Mouse (Mus musculus) v-Abl transformed pro-B cells (cell line): ENCODE measurements at regions not wholly inside any gene's neighbourhood (a gene's known extent, or its start where the extent isn't known, plus 50 kb on each side); places are given as distances from the start of the nearest gene placed in this dataset.

Experiments
- in situ Hi-C, 2 experiments: fragments of 400-800 bp; cut with MboI; formaldehyde crosslinking; loops; one replicate each; pipeline ENCODE4 v1.15.1; 2025; ENCODE audit not compliant: unreplicated experiment in 2 of 2

GRCm38 (mm10) chr16:29977011-29977410 lies 87.2 kb upstream of the Hes1 start:
- in situ Hi-C loops = no loop called here

DNA sequence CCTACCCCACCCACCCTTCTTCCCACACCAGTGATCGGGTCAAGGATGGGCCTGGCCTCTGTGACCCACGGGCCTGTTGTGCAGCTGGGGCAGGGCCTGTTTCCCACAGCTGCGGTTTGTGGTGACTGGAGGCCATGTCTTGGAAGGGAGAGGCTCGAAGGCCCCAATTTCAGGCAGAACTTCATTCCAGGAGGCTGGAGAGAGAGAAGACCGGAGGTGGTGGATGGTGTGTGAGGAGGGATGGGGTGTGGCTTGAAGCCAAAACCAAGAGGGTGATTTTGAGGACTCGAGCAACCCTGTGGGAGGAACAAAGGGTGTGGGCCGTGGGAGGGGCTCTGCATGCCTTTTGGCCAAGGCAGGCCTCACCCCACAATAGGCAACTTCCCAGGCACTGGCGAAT lies 86.5 kb upstream of the Hes1 start:
- in situ Hi-C loops = no loop called here

GRCm38 (mm10) chr16:29979066-29979465 lies 85.1 kb upstream of the Hes1 start:
- in situ Hi-C loops = no loop called here

DNA sequence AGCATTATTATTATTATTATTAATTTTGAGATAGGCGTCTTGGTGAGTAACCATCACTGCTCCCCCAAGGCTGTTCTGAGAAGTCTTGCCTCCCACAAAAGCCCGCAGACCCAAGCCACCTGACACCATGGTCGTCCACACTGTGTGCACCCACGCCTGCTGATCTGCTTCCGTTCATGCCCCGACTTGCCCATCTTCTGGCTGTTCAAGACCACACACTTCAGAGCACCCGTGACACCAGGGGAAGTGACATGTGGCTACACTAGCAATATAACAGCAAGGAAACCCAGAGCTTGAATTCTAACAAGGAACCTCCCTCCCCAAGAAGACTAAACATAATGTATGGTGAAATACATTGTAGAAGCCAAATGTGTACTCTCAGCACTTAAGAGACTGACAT lies 82.6 kb upstream of the Hes1 start:
- in situ Hi-C loops = no loop called here

DNA sequence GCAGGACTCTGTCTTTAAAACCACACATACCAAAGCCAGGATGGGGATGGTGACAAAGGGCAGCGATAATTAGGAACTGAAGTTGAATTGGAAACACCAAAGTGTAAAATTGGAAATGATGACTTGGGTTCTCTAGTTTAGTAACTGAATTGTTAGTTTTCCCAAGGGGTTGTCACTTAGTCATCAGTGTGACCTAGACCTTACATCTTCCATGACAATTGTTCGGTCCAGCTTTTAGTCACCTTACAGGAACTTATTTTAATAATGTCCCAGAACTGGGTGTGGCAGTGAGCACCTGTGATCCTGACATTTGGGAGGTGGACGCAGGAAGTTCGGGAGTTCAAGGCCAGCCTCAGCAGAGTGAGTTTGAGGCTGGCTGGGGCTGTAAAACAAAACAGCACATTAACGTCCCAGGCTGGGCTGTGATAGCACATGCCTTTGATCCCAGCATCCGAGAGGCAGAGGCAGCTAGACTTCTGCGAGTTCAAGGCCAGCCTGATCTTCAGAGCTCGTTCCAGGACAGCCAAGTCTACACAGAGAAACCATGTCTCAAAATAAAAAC lies 81.9 kb upstream of the Hes1 start:
- in situ Hi-C loops = no loop called here

DNA sequence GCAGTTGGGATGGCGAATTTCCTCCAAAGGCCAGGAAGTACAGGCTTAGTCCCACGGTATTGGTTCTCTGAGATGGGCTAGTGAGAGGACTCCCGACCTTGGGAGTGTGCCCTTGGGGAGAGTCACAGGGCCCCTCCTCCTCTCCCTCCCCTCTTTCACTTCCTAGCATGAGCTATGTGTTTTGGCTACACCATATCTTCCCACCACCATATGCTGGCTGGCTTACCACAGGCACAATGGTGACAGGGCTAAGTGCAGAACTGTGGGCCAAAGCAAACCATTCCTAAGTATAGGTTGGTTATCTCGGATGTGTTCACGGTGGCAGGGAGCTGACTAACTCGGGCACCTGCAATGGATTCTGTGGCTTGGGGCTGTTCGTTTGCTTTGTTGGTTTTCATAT lies 81.0 kb upstream of the Hes1 start:
- in situ Hi-C loops = no loop called here

- in situ Hi-C loops = no loop called here
These were observed 78.9 kb upstream of the Hes1 start for GRCm38 (mm10) chr16:29985126-29985931.

GRCm38 (mm10) chr16:29987595-29987994 lies 76.6 kb upstream of the Hes1 start:
- in situ Hi-C loops = no loop called here

- in situ Hi-C loops = no loop called here
These were observed 76.2 kb upstream of the Hes1 start for GRCm38 (mm10) chr16:29987999-29988398.

GRCm38 (mm10) chr16:29989308-29989707 lies 74.9 kb upstream of the Hes1 start:
- in situ Hi-C loops = no loop called here

- in situ Hi-C loops = no loop called here
These were observed 73.8 kb upstream of the Hes1 start for GRCm38 (mm10) chr16:29990393-29990792.

DNA sequence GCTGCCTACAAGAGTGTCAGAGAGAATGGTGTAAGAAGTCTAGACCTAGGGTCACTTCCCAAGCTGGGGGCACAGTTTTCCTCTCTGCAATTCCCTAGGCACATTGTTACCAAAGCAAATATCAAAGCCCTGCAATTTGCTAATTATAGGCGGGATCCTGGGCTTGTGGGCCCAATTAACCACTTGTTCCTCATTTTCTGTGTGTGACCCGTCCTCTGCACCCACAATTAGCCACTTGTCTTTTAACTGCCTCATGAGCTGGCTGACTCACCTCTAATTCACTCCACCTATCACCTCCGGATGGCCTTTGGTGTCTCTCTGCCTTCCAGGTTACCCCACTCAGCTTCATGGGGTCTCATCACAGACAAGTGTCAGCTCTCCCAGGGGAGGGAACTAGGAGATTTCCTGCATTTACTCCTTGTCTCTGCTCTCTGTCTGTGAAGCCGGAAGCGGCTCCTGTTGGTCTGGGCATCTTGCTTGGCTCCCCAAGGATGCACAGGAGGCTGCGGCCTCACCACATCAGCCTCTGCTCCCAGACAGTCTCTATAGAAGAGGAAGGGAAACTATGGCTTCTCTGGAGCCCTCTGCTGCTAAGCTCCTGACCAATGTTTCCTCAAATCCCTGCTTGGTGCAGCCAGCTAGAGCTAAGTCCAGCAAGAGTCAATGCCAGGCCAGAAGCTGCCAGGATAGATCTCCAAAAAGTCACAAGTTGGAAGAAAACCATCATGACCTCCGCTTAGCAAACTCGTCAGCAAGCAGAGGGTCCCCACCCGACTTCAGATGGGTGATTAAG lies 73.2 kb upstream of the Hes1 start:
- in situ Hi-C loops = no loop called here

DNA sequence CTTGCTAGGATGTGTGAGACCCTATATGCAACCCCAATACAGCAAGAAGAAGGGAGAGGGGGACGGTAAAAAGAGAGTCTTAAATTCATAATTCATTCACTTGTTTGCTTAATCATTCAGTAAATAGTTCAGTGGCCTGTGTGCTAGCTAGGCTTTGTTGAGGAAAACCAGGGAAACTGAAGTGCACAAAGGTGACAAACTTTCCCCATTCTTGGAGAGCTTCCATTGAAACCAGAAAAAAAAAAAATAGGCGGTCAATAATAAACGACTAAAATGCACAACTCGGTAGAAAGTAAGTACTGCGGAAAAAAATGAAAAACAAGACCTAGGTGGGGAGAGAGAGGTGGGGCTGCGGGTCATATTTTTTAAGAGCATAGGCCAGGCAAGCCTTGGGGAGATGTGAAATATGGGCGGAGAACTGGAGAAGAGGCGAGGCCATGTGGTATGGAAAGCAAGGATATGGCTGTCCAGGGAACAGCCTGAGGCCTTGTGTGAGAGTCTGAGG lies 72.3 kb upstream of the Hes1 start:
- in situ Hi-C loops = no loop called here

DNA sequence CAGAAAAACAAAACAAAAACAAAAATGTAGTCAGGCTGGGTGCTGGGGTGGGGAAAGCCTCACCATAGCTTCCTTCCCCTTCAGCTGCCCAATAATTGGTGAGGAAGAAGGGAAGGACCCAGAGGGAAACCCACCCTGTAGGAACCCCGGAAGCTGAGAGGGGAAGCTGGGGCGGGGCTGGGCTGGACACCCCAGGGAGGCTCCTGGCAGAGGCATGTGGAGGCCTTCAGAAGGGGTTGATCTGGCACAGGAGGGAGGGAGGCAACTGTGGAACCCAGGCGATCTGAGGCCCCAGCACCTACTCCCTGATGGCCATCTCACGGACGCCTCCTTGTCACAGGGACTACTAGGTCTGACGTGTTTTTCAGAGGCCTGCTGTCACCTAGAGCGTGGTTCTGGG lies 71.1 kb upstream of the Hes1 start:
- in situ Hi-C loops = no loop called here

GRCm38 (mm10) chr16:29993535-29993934 lies 70.6 kb upstream of the Hes1 start:
- in situ Hi-C loops = no loop called here

DNA sequence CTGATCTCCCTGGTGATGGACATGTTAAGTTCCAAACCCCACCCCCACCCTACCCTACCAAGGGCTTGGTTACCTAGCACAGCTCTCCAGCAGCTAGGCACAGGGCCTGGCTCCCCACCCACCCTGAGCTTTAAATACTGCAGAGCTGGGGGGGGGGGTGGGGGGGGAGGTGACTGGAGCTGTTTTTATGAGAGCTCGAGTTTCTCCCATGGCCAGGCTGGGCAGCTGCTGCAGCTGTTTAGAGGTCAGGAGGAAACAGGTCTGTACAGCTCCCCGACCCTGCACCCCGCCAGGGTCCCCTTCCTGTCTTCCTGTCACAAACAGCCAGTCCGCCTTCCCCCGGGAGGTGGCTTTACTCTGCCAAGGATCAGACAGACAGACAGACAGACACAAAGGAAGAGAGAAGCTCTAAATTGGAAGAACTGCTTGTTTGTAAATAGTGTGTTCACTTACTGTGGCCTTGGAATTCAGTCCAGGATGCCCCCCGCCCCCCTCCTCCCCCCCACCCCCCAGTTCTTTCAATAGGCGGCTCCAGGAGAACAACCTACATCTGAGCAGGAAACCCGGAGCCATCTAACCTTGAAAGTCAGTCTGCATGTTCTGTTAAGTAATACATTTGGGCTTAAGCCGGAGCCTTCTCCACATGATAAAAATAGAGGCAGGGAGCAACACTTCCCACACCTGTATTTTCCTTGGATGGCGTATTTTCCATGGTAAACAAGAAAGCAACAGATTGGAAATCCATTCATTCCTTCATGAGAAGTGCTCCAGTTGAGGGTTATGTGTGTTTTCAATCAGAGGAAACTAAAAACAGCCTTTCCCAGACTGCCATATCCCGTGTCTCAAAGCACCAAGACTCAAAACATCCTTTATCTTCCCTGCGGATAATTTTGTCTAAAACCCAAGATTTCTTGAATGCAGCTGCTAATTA lies 67.8 kb upstream of the Hes1 start:
- in situ Hi-C loops = no loop called here

DNA sequence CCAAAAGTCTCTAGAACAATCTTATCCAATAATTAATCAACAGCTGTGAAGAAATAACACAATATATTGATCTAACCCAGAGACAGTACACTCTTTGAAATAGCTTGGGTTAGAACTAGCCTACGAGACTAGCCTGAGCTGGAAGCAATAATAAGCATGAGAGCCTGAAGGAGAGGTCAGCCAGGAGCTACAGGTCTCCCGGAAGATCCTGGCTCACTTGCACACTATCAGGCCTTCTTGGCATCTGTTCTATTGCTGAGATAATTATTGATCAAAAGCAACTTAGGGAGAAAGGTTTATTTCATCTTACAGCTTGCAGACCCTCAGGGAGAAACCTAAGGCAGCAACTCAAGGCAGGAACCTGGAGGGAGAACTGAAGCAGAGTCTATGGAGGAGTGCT lies 64.0 kb upstream of the Hes1 start:
- in situ Hi-C loops = no loop called here

GRCm38 (mm10) chr16:30005124-30005523 lies 59.1 kb upstream of the Hes1 start:
- in situ Hi-C loops = loop anchor here in 1 of 2 experiments (5.0 kb wide), 1 partner anchor 57 kb away; the partner anchor contains the start of gene Hes1

GRCm38 (mm10) chr16:30006826-30007225 lies 57.4 kb upstream of the Hes1 start:
- in situ Hi-C loops = loop anchor here in 1 of 2 experiments (5.0 kb wide), 1 partner anchor 55 kb away; the partner anchor contains the start of gene Hes1
